Mouse (Mus musculus) gastrocnemius, adult 2 months (tissue): ENCODE results near the gene Palm2. TPM values are rescaled to one million over a fixed set of nuclear protein-coding genes. Genes with fewer than 3 reads are reported as not detected.
A peak's percentile ranks its signal among the peaks of the same experiment; 100 is the strongest.
"Not testable (repeated sequence)": the region's sequence is repeated elsewhere in the genome, so short reads cannot be mapped to it uniquely, and the experiment has no call there.

Source experiments
- DNase-seq: peaks from one replicate; pipeline ENCODE4 v3.0.0; 2022
- H3K27ac ChIP-seq: fragments of 200-600 bp; 2 replicates; pipeline ENCODE4 v1.8.1; 2022; ENCODE audit warnings: mild to moderate bottlenecking
- H3K4me3 ChIP-seq: fragments of 200-600 bp; 2 replicates; pipeline ENCODE4 v1.8.1; 2022; ENCODE audit warnings: mild to moderate bottlenecking, moderate library complexity
- CTCF ChIP-seq: fragments of 200-600 bp; IDR thresholded peaks from 2 replicates; pipeline ENCODE4 v1.8.1; 2022; ENCODE audit warnings: antibody characterized with exemption, mild to moderate bottlenecking, moderate library complexity
- intact Hi-C: fragments of 180-260 bp; cut with DNase I; formaldehyde crosslinking; loops from one replicate; pipeline ENCODE4 v1.15.1; 2025
- long read RNA-seq, 2 experiments: library from polyadenylated mRNA; stranded (forward); transcript quantifications; one replicate each; pipeline ENCODE4 v2.0.0; 2021
- total RNA-seq, 2 experiments: library from RNA; stranded (reverse); gene quantifications; 2 replicates each; pipeline ENCODE4 v1.2.3; 2021

The Palm2 gene
- total RNA-seq, result under 1 TPM; 0.28 to 0.98 TPM
- long read RNA-seq, experiment 1, result 0 reads
- long read RNA-seq, experiment 2, result 0 reads

DNA sequence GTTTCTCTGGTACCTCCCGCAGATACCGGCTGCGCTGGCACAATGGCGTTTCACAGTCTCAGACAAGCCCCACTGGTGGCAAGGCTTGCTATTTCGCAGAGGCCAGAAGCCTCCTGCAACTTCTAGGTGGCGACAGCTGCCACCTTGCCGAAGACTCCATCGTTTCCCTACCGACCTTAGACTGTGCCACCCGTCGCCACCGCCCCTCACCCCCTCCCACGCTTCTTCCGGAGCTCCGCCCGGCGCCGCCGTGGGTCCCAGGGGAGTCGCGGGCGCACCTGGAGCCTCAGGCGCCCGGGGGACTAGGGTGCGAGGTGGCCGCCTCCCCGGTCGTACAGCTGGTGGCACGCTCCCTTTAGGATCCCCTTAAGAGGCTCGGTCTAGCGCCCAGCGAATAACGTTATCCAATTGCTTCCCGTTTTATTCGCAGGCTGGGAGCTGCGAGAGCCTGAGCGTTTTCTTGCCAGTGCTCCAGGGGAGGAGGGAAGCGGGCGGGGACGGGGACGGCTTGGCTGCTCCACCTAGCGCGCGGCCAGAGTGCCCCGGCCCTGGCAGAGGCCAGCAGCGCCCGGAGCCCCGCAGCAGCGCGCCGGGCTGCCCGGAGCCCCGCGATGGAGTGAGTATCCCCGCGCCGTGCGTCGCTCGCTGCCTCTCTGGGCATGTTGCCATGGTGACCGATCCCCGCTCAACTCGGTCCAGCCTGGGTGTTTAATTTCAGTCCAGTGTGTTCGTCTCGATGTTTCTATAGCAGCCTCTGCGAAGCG lies at the start of gene Palm2:
Gene Palm2 (plus strand): TSS at position 307 of the 764 bp plus-strand sequence.
- Histone ChIP-seq H3K4me3 (peak within 1 kb of the TSS; percentile 80), H3K27ac (no peak within 1 kb of the TSS)
- peak; percentile 74 for DNase-seq
- intact Hi-C loops, result no loop called here
- TF ChIP-seq CTCF, result no peak

DNA sequence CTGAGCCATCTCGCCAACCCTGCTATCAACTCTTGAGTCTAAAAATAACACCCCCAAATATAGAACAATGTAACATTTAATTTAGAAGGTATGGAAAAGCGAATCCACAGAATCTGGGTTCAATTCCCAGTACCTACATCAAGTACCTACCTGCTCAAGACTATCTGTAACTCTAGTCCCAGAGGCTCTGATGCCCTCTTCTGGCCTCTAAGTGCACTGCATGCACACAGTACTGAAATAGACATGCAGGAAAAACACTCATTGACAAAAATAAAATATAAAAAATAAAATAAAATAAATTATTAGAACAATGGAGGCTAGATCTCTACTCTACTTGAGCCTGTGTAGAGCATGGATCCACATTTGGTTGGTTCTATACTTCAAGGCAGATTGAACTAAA lies 49.7 kb upstream of the Palm2 start:
- TF ChIP-seq CTCF, result peak; percentile 48

DNA sequence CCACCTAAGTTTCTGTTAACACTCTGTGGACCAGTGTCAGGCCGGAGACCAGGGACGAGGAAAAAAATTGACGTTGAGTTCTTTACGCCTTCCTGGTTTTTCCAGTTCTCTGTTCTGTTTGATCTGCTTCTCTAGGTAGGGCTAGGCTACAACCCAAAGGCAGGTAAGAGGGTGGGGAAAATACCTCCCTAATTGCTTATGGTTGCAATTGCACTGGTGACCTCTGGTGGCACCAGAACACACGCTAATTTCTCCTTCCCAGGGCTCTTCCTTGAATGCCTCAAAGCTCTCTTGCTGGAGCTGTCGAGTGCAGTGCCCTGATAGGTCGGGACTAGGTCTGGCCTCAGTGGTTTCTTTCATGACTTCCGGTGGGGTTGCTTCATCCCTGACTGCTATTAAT lies 42.9 kb upstream of the Palm2 start:
- no peak for DNase-seq
- H3K27ac ChIP-seq, result no peak overlapping the region
- intact Hi-C loops, result no loop called here
- H3K4me3 ChIP-seq, result no peak overlapping the region
- no peak for TF ChIP-seq CTCF

More for the DNA sequence above, 49.7 kb upstream of the Palm2 start:
- intact Hi-C loops, result no loop called here
- H3K27ac ChIP-seq, result no peak overlapping the region
- H3K4me3 ChIP-seq, result no peak overlapping the region
- DNase-seq, result no peak

DNA sequence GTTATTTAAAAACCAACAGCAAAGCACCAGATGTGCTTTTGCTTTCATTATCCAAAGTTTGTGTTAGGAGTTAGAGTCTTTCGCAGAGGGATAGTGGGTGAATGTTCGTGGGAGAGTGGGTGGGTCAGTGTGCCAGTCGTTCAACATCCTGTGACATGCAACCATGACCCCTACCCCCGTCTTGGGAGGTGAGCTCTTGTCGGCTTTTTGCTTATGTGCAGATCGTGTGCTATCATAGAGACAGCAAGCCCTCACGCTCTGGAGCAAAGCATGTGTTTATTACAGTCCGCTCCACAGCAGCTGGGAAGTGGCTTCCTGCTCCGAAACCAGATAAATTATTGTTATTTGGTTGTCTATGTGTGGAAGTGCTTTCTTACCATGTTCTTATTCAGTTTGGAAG lies 37.6 kb upstream of the Palm2 start:
- no peak for DNase-seq
- intact Hi-C loops, result no loop called here
- no peak for TF ChIP-seq CTCF
- H3K4me3 ChIP-seq, result no peak overlapping the region
- H3K27ac ChIP-seq, result no peak overlapping the region

GRCm38 (mm10) chr4:57412385-57412784 lies 21.7 kb upstream of the Palm2 start:
- H3K4me3 ChIP-seq, DNase-seq, intact Hi-C loops, H3K27ac ChIP-seq: not testable (repeated sequence)

GRCm38 (mm10) chr4:57413016-57413415 lies 21.0 kb upstream of the Palm2 start:
- DNase-seq, result no peak
- no peak overlapping the region for H3K4me3 ChIP-seq
- intact Hi-C loops, result no loop called here
- no peak for TF ChIP-seq CTCF
- no peak overlapping the region for H3K27ac ChIP-seq

DNA sequence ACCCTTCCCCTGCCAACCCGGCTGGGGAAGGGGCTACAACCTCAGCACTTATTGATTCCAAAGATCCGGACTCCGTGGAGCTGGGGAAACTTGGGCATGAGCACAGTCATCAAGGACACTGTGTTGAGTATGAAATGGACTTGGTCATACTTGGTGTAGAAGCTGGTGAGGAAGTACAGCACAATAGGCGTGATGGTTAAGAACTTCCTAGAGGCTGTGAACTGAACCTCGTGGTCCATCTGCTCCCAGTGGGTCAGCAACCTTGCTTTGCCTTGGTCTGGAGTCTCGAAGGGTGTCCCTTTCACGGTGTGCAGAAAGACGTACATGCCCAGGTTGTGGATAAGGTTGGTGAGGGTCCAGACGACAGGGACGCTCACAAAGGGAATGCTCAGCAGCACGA lies 20.4 kb upstream of the Palm2 start:
- H3K4me3 ChIP-seq, intact Hi-C loops, H3K27ac ChIP-seq, DNase-seq: not testable (repeated sequence)

DNA sequence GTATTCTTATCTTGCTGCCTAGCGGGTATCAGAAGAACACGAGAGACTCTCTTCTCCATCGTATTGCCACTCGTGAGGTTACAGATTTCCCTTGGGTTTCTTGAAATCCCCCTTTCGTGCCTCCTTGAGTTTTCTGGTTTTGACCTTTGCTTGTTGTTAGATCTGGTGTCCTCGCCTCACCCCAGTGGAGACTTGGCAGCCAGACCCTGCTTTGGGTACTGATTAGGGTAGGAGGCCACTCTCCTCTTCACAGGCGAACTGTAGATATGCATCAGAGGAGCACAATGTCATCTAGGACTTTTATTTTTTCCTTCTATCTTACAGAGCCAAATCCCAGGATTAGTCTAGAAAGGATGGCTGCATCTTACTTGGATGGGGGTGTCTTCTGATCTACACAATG lies 10.0 kb upstream of the Palm2 start:
- no peak for DNase-seq
- intact Hi-C loops, result no loop called here
- H3K4me3 ChIP-seq, result no peak overlapping the region
- H3K27ac ChIP-seq, result no peak overlapping the region
- TF ChIP-seq CTCF, result no peak

DNA sequence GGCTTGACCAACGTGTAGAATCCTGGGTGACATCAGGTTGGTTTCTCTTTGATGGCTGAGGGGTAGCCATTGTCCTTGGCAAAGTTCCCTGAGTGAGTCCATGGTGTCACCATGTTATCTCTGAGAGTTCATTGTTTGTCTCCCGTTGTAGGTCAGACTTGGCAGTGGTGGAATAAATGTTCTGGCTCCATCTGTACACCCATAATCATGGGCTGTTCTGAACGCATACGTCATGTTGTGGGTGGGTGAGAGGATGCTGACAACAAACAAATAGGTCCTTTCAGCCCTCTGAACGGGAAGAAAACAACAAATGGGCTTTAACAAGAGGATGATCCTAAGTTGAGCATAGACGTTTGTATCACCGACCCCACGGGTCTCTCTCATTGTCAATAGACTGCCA lies 5.7 kb upstream of the Palm2 start:
- intact Hi-C loops, result no loop called here
- TF ChIP-seq CTCF, result no peak
- Histone ChIP-seq H3K4me3 (no peak overlapping the region), H3K27ac (no peak overlapping the region)
- DNase-seq, result no peak

DNA sequence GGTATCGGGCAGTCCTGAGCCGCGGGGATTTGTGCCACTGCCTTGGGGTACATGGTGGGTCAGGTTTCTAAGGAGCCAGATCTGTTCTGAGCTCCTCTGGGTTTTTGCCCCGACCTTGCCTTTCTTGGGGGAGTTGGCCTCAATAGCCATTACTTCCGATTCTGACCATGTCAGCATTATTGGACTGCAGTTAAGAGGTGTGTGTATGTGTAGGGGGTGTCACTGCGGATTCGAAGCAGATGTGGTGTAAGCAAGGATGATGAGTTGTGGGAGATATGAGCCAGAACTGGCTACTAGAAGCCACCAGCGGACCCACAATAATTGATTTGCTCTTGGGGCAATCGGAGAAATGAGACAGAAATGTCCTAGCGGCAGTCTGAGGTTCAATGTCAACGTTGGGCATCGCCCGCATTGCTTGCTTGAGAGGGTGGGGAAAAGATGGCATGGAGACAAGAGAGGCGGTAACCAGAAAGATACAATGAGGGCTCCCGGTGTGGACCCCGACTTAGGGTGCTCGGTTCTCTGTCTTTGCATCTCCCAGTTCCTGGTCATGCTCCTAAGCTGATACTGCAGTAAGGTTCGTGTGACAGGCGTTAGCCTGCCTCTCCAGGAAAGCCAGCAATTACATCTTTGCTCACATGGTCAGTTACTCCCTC lies 786 bp downstream of the Palm2 start:
- TF ChIP-seq CTCF, result no peak
- no peak for DNase-seq
- intact Hi-C loops, result no loop called here
- Histone ChIP-seq H3K27ac (no peak overlapping the region), H3K4me3 (peak overlapping the region; percentile 80)

GRCm38 (mm10) chr4:57436286-57436685 lies 2.2 kb downstream of the Palm2 start:
- TF ChIP-seq CTCF, result no peak
- no peak overlapping the region for H3K27ac ChIP-seq
- no peak for DNase-seq
- intact Hi-C loops, result no loop called here
- H3K4me3 ChIP-seq, result no peak overlapping the region

GRCm38 (mm10) chr4:57446082-57446481 lies 12.0 kb downstream of the Palm2 start:
- intact Hi-C loops, result no loop called here
- H3K27ac ChIP-seq, result no peak overlapping the region
- no peak for TF ChIP-seq CTCF
- H3K4me3 ChIP-seq, result no peak overlapping the region
- DNase-seq, result no peak

DNA sequence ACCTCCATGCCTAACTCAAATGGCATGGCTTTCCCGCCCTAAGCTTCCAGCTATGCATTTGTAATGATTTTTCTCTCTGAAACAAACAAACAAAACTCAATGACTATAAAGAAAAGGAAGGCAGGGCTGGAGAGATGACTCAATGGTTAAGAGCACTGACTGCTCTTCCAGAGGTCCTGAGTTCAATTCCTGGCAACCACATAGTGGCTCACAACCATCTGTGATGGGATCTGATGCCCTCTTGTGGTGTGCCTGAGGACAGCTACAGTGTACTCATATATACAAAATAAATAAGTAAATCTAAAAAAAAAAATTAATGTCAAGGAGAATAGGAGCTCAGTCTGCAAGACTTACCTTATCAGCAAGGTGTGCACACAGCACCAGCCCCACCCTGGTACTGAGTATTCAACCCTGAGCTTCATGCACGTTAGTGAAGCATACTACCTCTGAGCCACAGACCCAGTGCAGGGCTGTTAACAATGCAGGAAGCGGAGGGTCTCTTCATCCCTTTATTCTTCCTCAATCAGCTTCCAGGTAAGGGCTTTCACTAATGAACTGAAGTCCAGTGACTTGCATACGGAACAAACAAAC lies 12.9 kb downstream of the Palm2 start:
- intact Hi-C loops, result no loop called here
- no peak for DNase-seq
- TF ChIP-seq CTCF, result no peak
- Histone ChIP-seq H3K27ac (no peak overlapping the region), H3K4me3 (no peak overlapping the region)

DNA sequence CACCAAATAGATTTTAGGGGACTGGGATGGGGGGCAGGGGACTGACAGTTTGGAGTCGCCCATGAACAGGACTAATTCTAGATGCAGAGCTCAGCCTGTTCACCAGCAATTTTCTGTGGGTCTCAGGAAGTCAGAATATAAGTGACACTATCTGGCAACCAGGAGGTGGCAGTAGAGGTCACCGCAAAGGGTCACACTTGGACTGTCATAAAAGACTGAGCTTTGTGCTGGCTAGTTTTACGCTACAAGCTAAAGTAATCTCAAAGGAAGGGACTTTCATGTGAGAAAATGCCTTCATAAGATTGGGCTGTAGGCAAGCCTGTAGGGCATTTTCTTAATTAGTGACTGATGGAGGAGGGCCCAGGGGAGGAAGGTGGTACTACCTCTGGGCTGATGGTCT lies 17.8 kb downstream of the Palm2 start:
- peak; percentile 60 for DNase-seq
- TF ChIP-seq CTCF, result peak; percentile 76
- Histone ChIP-seq H3K27ac (no peak overlapping the region), H3K4me3 (no peak overlapping the region)
- intact Hi-C loops, result no loop called here
